Mouse (Mus musculus) neural tube, embryonic 12.5 days (tissue): ENCODE results near the gene Tmed6. TPM values are rescaled to one million over a fixed set of nuclear protein-coding genes. Genes with fewer than 3 reads are reported as not detected.

Source experiments
- ATAC-seq: fragments of 200-750 bp; cut with Nextera tagmentation; 2 replicates; pipeline ENCODE4 v1.8.0; 2017; ENCODE audit warnings: low read depth, mild to moderate bottlenecking, moderate TSS enrichment, moderate library complexity; ENCODE audit not compliant: low FRiP score
- H3K27ac ChIP-seq: fragments of 300-500 bp; sonication (generic); 2 replicates; pipeline ENCODE4 v1.5.1; 2016
- H3K27me3 ChIP-seq: fragments of 300-500 bp; sonication (generic); replicated peaks from 2 replicates; pipeline ENCODE4 v1.6.1; 2016; ENCODE audit warnings: mild to moderate bottlenecking
- H3K36me3 ChIP-seq: fragments of 300-500 bp; sonication (generic); 2 replicates; pipeline ENCODE4 v1.6.1; 2016; ENCODE audit warnings: mild to moderate bottlenecking
- H3K4me1 ChIP-seq: fragments of 300-500 bp; sonication (generic); 2 replicates; pipeline ENCODE4 v1.6.1; 2016
- H3K4me2 ChIP-seq: fragments of 300-500 bp; sonication (generic); replicated peaks from 2 replicates; pipeline ENCODE4 v1.6.1; 2016; ENCODE audit warnings: mild to moderate bottlenecking
- H3K4me3 ChIP-seq: fragments of 300-500 bp; sonication (generic); 2 replicates; pipeline ENCODE4 v1.5.1; 2016
- H3K9ac ChIP-seq: fragments of 300-500 bp; sonication (generic); 2 replicates; pipeline ENCODE4 v1.6.1; 2016; ENCODE audit warnings: mild to moderate bottlenecking
- H3K9me3 ChIP-seq: fragments of 300-500 bp; sonication (generic); 2 replicates; pipeline ENCODE4 v1.6.1; 2016; ENCODE audit warnings: mild to moderate bottlenecking
- WGBS: fragments of 180-500 bp; shearing (Covaris S2); methylation state at CpG from one replicate; pipeline ENCODE4 v1.1.7; 2016; 5-methylcytosine and 5-hydroxymethylcytosine counted together
- polyA plus RNA-seq: library from polyadenylated mRNA; unstranded; fragments of >200 nt; fragmentation: Nextera tagmentation; extraction: Ambion mirVana; gene quantifications from 2 replicates; pipeline ENCODE4 v1.2.1, GENCODE M21; 2016

The Tmed6 gene
- polyA plus RNA-seq, 1 experiment from 2014 or later: not detected

- ATAC-seq: peak; percentile 95
- peak within 1 kb of the TSS; percentile 63 for H3K4me2 ChIP-seq
- peaks cover 15% of the 10 kb centered on the region; the same call in 1 of the 2 replicates for H3K4me1 ChIP-seq
- peak within 1 kb of the TSS; percentile 92 for H3K9ac ChIP-seq
- peaks cover 12% of the 10 kb centered on the region; the same call in 1 of the 2 replicates for H3K36me3 ChIP-seq
- no peaks in the 10 kb centered on the region for H3K9me3 ChIP-seq
- peak within 1 kb of the TSS; percentile 80 for H3K4me3 ChIP-seq
- no peaks in the 10 kb centered on the region for H3K27me3 ChIP-seq
- WGBS: 4% methylated on average over 39 of the region's 39 CpGs
- peak within 1 kb of the TSS; percentile 62 for H3K27ac ChIP-seq
These were observed 31.1 kb upstream of the Tmed6 start, which contains the start of gene Terf2 for GRCm38 (mm10) chr8:107096366-107097036. Terf2 (minus strand) TSS chr8:107096547.

GRCm38 (mm10) chr8:107095717-107096365, 30.4 kb upstream of the Tmed6 start:
- ATAC-seq: peak; percentile 57
- Histone ChIP-seq H3K4me2 (peak overlapping the region; percentile 63), H3K4me3 (peak overlapping the region; percentile 80), H3K27me3 (no peaks in the 10 kb centered on the region), H3K9ac (peak overlapping the region; percentile 92), H3K36me3 (peaks cover 16% of the 10 kb centered on the region), H3K4me1 (peaks cover 15% of the 10 kb centered on the region; the same call in 1 of the 2 replicates), H3K27ac (peak overlapping the region; percentile 62), H3K9me3 (no peaks in the 10 kb centered on the region)
- WGBS: under 1% methylated on average over 51 of the region's 53 CpGs

- Histone ChIP-seq H3K4me1 (peaks cover 15% of the 10 kb centered on the region; the same call in 1 of the 2 replicates), H3K27me3 (no peaks in the 10 kb centered on the region), H3K9ac (no peak overlapping the region), H3K4me2 (no peak overlapping the region), H3K27ac (no peak overlapping the region), H3K4me3 (no peak overlapping the region), H3K9me3 (peaks cover 10% of the 10 kb centered on the region; the same call in 1 of the 2 replicates), H3K36me3 (peaks cover 59% of the 10 kb centered on the region)
- 97% methylated on average over 7 of the region's 7 CpGs for WGBS
- ATAC-seq: no peak
These were observed 25.1 kb upstream of the Tmed6 start for GRCm38 (mm10) chr8:107090531-107090930.

GRCm38 (mm10) chr8:107088526-107089063, 23.2 kb upstream of the Tmed6 start:
- 94% methylated on average over 5 of the region's 5 CpGs for WGBS
- H3K36me3 ChIP-seq: peaks cover 61% of the 10 kb centered on the region
- no peak overlapping the region for H3K4me3 ChIP-seq
- peaks cover 10% of the 10 kb centered on the region; the same call in 1 of the 2 replicates for H3K9me3 ChIP-seq
- H3K27me3 ChIP-seq: no peaks in the 10 kb centered on the region
- H3K4me1 ChIP-seq: no peaks in the 10 kb centered on the region
- no peak overlapping the region for H3K9ac ChIP-seq
- ATAC-seq: no peak
- H3K4me2 ChIP-seq: no peak overlapping the region
- no peak overlapping the region for H3K27ac ChIP-seq

- H3K36me3 ChIP-seq: peaks cover 74% of the 10 kb centered on the region
- 97% methylated on average over 5 of the region's 5 CpGs for WGBS
These were observed 20.6 kb upstream of the Tmed6 start for GRCm38 (mm10) chr8:107086018-107086417.

GRCm38 (mm10) chr8:107085358-107085757, 19.9 kb upstream of the Tmed6 start:
- Histone ChIP-seq H3K27me3 (no peaks in the 10 kb centered on the region), H3K27ac (no peak overlapping the region), H3K9ac (no peak overlapping the region), H3K4me1 (no peaks in the 10 kb centered on the region), H3K9me3 (peaks cover 10% of the 10 kb centered on the region; the same call in 1 of the 2 replicates), H3K4me3 (no peak overlapping the region), H3K36me3 (peaks cover 74% of the 10 kb centered on the region), H3K4me2 (no peak overlapping the region)
- 96% methylated on average over 17 of the region's 17 CpGs for WGBS
- ATAC-seq: no peak

More at GRCm38 (mm10) chr8:107086018-107086417, 20.6 kb upstream of the Tmed6 start:
- Histone ChIP-seq H3K4me2 (no peak overlapping the region), H3K9ac (no peak overlapping the region), H3K27ac (no peak overlapping the region), H3K9me3 (peaks cover 10% of the 10 kb centered on the region; the same call in 1 of the 2 replicates), H3K4me3 (no peak overlapping the region), H3K27me3 (no peaks in the 10 kb centered on the region), H3K4me1 (no peaks in the 10 kb centered on the region)
- no peak for ATAC-seq

- ATAC-seq: no peak
- 91% methylated on average over 7 of the region's 7 CpGs for WGBS
- peaks cover 88% of the 10 kb centered on the region for H3K36me3 ChIP-seq
These were observed 10.9 kb upstream of the Tmed6 start for GRCm38 (mm10) chr8:107076239-107076888.

GRCm38 (mm10) chr8:107074128-107074527, 8.7 kb upstream of the Tmed6 start:
- H3K4me1 ChIP-seq: no peaks in the 10 kb centered on the region
- H3K9ac ChIP-seq: no peak overlapping the region
- H3K36me3 ChIP-seq: peaks cover 84% of the 10 kb centered on the region
- H3K27me3 ChIP-seq: no peaks in the 10 kb centered on the region
- H3K4me2 ChIP-seq: no peak overlapping the region
- no peak for ATAC-seq
- H3K27ac ChIP-seq: no peak overlapping the region
- 88% methylated on average over 1 of the region's 1 CpGs for WGBS
- no peak overlapping the region for H3K4me3 ChIP-seq
- H3K9me3 ChIP-seq: no peaks in the 10 kb centered on the region

More at GRCm38 (mm10) chr8:107076239-107076888, 10.9 kb upstream of the Tmed6 start:
- Histone ChIP-seq H3K4me3 (no peak overlapping the region), H3K27me3 (no peaks in the 10 kb centered on the region), H3K4me1 (no peaks in the 10 kb centered on the region), H3K4me2 (no peak overlapping the region), H3K27ac (no peak overlapping the region), H3K9ac (no peak overlapping the region), H3K9me3 (no peaks in the 10 kb centered on the region)

GRCm38 (mm10) chr8:107073706-107074105, 8.3 kb upstream of the Tmed6 start:
- H3K27ac ChIP-seq: no peak overlapping the region
- H3K36me3 ChIP-seq: peaks cover 83% of the 10 kb centered on the region
- ATAC-seq: no peak
- no peaks in the 10 kb centered on the region for H3K9me3 ChIP-seq
- H3K27me3 ChIP-seq: no peaks in the 10 kb centered on the region
- no peak overlapping the region for H3K4me3 ChIP-seq
- 82% methylated on average over 4 of the region's 4 CpGs for WGBS
- H3K4me2 ChIP-seq: no peak overlapping the region
- no peak overlapping the region for H3K9ac ChIP-seq
- no peaks in the 10 kb centered on the region for H3K4me1 ChIP-seq

- no peaks in the 10 kb centered on the region for H3K27me3 ChIP-seq
- peaks cover 5% of the 10 kb centered on the region for H3K4me1 ChIP-seq
- H3K27ac ChIP-seq: no peak overlapping the region
- WGBS: 89% methylated on average over 1 of the region's 1 CpGs
- H3K4me3 ChIP-seq: no peak overlapping the region
- H3K4me2 ChIP-seq: no peak overlapping the region
- H3K36me3 ChIP-seq: peaks cover 17% of the 10 kb centered on the region
- ATAC-seq: no peak
- H3K9ac ChIP-seq: no peak overlapping the region
- no peaks in the 10 kb centered on the region for H3K9me3 ChIP-seq
These were observed 2.8 kb downstream of the Tmed6 start for GRCm38 (mm10) chr8:107062613-107063012.

- under 1% methylated on average over 33 of the region's 33 CpGs for WGBS
- H3K27me3 ChIP-seq: no peaks in the 10 kb centered on the region
- H3K4me1 ChIP-seq: peaks cover 17% of the 10 kb centered on the region
- ATAC-seq: peak; percentile 76
- H3K9me3 ChIP-seq: no peaks in the 10 kb centered on the region
- H3K36me3 ChIP-seq: peaks cover 38% of the 10 kb centered on the region
- no peak overlapping the region for H3K27ac ChIP-seq
- peak overlapping the region; percentile 94 for H3K4me2 ChIP-seq
- peak overlapping the region; percentile 83 for H3K9ac ChIP-seq
- peak overlapping the region; percentile 98 for H3K4me3 ChIP-seq
These were observed 8.5 kb downstream of the Tmed6 start for GRCm38 (mm10) chr8:107056973-107057369.
